Mouse (Mus musculus) testis, adult 10 weeks (tissue): ENCODE measurements around the gene Vmn1r79. TPM values are rescaled to one million over a fixed set of nuclear protein-coding genes. Genes with fewer than 3 reads are reported as not detected.

Source experiments
- polyA plus RNA-seq: library from polyadenylated mRNA; stranded (reverse); fragments of 350-450 nt; fragmentation: Illumina TruSeq; extraction: RNeasy Lipid Tissue Mini Kit (QIAGEN cat#74804); gene quantifications from one replicate; pipeline ENCODE4 v1.2.3, GENCODE M21; 2014; ENCODE audit warnings: low read depth, low replicate concordance

Vmn1r79 gene
- polyA plus RNA-seq = not detected

DNA sequence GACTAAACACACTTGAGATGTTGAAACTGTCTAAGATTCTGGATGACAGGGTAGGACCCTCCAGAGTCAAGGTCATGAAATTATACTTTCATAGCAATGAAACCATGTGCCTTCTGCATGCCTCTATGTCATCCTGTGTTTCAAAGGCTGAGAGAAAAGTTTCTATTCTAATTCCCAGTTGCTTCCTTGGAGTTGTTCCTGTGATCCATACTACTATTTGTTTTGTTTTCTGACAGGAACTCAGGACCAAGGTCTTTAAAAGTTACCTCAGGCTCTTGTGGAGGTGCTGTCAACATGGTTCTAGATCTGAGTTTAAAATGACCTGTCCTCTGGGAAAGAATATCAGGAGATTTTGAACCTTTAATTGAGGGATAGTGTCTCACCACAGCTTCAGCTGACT is at the start of gene Vmn1r79:
Vmn1r79 (plus strand) TSS at position 301 of the 400 bp plus-strand sequence.

GRCm38 (mm10) chr7:12149957-12150356 is 21.1 kb upstream of the Vmn1r79 start, which contains the start of gene Vmn1r78:
Gene Vmn1r78 (plus strand): TSS chr7:12150257.

GRCm38 (mm10) chr7:12188986-12189385 is 17.9 kb downstream of the Vmn1r79 start, which contains the start of gene Vmn1r80:
Gene Vmn1r80 (plus strand): TSS chr7:12189286.

Other genes with a start within 250 kb of the Vmn1r79 start
- gene Vmn1r76, start 233.1 kb upstream of the Vmn1r79 start, polyA plus RNA-seq = 0.08 TPM
- gene Vmn1r77, start 134.5 kb upstream of the Vmn1r79 start, polyA plus RNA-seq = not detected
- not detected for gene Vmn1r78, start 21.0 kb upstream of the Vmn1r79 start, polyA plus RNA-seq
- not detected for gene Vmn1r80, start 18.0 kb downstream of the Vmn1r79 start, polyA plus RNA-seq
- gene Vmn1r81, start 97.0 kb downstream of the Vmn1r79 start, polyA plus RNA-seq = not detected
- not detected for gene Vmn1r82, start 129.2 kb downstream of the Vmn1r79 start, polyA plus RNA-seq
- gene Vmn1r83, start 158.2 kb downstream of the Vmn1r79 start, polyA plus RNA-seq = not detected
- gene Vmn1r84, start 198.0 kb downstream of the Vmn1r79 start, polyA plus RNA-seq = not detected